Mouse (Mus musculus) right cerebral cortex, postnatal 36 days (tissue): ENCODE results near the gene Hdx.
A peak's percentile ranks its signal among the peaks of the same experiment; 100 is the strongest.

Source experiments
- DNase-seq, 2 experiments: peaks; one replicate each; pipeline ENCODE4 v3.0.0; 2022; ENCODE audit warnings: low spot score in 2 of 2, mixed read lengths in 1 of 2

The Hdx gene

DNA sequence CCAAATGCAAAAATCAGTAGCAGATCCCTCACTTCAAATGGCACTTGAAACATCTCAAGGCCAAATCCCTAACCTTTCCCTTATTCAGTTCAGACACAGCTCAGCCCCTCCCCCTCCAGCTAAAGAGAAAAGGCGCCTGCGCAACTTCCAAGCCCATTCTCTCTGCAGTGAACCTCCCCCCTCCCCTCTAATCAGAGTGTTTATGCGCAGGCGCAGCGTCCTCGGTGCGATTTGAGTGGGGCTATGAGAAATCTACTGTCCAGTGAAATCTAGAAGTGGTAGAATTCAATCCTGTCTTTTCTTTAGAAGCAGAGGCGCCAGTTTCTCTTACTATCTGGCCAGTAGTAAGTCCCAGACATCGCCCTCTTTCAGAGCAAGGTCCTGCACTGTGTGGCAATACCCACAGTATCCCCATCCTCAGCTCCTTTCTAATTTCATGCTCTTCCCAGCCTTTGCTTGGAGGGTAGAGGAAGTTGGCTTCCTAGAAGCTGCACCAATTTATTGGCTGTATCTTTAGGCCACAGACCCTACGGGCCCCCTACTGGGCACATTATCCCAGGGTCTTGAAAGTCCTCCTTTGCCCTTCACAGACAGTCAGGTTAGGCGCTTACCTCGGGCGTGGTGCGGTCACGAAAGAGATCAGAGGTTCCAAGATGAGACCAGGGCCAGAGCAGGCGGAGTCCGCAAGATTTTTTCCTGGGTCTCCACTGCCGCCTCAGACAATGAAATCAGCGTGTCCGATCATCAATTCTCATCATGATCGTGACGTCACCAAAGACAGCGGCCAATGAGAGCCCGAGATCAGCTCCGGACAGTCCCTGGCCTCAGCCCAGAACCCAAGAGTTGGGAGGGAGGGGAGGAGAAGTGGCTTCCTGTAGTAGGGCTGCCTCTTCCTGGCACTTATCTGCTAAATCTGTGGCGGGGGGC is at the start of gene Hdx:
Gene Hdx (minus strand): TSS at position 724 of the 927 bp plus-strand sequence.
- DNase-seq, result peak; percentile 30 to 56

DNA sequence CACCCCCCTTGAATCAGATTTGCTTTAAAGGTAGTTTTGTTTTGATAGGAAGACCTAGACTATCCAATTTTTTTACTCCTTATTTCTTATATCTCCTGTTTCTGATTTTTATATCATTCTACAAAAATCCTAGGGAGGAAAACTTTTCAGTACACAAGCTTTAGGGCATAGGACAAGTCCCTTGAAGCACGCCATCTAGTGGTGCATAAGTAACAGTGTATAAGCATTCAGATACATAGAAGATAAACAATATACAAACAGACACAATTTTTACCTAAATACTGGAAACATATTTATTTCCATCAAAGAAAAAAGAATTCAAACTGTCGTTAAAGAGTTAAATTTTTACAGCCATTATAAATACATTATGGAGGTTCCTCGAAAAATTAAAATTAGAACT is 11.2 kb downstream of the Hdx start:
- DNase-seq, result no peak

DNA sequence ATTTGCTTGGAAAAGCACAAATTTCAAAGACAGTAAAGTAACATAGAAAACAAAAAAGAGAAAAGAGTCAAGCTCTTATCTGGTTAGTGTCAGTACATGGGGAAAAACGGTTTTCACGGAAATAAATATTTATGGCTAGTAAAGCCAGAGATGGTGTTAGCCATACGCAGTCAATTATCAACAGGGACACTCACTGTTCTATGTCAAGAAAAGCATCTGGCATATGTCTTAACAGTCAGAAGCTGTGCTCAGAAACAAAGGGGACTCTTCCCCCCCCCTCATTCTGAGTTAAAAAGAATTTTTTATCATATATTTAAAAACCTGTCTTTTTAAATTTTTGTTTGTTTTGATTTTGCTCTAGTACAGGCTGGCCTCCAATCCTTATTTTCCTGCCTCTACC is 25.2 kb downstream of the Hdx start:
- DNase-seq, result no peak

DNA sequence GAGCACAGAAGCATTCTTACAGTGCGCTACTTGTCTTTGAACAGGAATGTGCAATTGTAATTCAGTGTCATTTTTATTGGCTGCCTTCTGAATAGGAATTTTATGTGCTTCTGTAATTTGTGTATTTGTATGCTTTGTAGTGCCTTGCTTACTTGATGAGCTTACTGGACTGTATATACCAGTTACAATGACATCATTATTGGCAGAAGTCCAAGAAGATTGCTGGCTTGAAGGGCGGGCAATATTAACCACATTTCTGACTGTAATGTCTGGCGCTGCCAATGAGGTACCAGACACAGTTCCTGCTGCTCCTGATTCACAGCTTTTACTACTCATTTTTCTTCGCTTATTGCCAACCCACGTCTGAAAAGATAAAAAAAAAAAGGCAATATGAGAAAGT is 36.5 kb downstream of the Hdx start:
- no peak for DNase-seq

DNA sequence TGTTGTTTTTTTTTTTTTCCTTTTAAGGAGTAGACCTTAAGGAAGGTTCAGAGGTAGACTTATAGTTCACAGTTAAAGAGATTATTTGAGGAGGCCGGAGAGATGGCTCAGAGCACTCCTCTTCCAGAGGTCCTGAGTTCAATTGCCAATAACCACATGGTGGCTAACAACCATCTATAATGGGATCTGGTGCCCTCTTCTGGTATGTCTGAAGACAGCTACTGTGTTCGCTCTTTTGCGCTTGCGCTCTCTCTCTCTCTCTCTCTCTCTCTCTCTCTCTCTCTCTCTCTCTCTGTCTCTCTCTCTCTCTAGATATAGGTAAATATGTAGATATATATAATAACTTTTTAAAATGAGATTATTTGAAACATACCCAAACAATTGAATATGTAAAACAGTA is 38.2 kb downstream of the Hdx start:
- no peak for DNase-seq

DNA sequence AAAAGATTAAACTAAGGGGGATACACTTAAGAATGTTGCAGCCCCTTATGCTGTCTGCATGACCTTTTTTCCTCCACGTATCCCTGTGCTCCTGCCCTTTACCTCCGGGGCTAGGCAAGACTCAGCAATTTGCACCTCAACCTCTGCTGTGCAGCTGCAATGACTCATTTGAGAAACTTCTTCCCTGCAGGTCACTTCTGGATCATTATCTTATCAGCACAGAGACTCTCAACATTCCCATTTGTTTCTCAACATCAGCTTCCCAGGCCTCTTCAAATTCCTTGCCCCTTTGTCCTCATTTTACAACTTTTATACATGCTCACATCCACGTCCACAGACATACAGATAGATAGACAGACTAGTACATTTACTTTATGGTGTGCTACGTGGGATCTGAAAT is 51.9 kb downstream of the Hdx start:
- no peak for DNase-seq

DNA sequence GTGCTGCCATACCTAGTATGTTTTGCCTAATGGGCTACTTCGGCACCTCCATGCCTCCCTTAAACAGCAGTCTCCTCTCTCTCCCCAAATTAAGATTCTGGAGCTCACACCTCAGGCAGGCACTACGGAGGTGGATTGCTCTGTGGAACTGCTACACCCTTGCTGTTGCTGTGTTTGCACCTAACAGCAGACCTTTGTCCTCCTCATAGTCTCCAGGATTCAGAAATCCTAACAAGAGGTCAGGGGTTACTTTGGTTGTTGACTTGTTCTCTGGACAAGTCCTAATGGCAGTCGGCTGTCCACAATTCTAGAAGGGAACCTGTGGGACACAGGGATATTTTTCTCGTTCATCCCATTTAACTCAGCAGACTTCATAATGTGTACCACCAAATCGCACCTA is 56.3 kb downstream of the Hdx start:
- DNase-seq, result no peak

DNA sequence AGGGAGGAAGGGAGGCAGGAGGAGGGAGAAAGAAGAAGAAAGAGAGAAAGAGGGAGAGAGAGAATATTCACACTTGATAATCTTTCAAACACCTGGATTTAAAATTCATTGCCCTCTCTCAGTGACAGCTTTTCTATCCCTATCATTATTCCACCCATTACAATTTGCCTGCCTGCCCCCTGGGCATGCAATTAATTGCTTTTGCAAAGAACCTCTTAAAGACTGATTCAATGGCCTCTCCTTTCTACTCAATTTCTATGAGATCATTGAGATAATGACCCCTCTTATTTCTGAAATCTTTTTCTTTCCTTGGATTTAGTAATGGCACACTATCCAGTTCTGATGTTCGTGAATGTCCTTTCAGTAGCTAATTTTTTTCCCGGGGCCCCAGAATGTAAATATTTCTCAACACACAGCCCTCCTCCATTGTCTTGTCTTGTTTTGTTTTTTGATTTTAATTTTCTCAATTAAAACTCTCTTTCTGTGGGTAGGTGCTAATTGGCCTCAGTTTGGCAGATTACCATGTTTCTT is 99.2 kb downstream of the Hdx start:
- no peak for DNase-seq

DNA sequence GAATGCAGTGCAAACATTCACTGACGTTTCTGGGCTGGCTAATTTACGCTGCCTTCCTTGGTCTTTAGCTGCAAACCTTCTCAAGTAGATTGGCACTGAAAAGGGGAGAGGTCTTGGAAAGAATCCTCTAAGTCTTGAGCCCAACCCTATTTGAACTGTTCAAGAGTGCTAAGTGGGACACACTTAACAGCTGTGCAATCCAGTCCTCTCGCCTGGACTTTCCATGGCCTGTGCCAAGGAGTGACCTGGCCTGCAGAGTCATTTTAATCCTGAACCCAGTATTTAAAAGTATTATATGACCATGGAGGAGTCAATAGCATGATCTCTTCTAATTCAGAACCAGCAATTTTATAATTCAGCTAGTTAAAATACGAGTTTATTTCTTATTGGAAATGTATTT is 109.3 kb downstream of the Hdx start:
- no peak for DNase-seq

DNA sequence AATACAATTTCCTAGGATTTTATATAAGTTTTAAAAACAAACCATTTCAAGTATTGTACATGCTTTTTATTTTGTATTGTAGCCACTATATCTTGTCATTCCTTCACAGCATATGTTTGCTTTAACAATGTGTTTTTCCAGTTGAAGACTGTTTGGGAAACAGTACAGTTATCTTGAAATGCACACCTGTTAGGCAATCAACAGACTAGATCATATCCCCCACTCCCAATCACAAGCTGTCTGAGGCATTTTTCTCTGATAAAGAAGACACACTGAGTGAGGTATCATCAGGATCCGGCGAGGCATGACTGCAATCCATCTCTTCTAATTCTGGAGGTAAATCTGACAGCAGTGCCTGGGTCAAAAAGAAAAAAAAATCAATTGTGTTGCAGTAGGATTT is 119.8 kb downstream of the Hdx start:
- no peak for DNase-seq

DNA sequence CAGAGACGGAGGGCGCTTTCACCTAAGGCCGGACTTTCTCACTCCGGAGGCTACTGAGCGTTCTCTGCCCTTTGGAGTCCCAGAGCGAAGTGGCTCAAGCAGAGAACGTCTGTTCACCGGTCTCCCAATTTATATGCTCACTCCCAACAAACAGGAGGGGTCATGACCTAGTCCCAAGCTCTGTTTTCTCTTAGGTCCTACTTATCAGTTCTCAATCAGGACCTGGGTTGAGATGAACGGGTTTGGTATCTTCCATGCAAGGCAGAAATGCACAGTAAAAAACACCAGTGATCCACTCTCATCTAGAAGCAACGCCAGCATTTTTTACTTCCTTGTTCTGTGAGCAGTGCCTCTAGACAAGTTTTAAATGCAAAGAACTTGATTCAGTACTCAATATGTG is 159.0 kb downstream of the Hdx start, which contains the start of gene Rps6ka6:
Gene Rps6ka6 (minus strand): TSS at position 101 of the 400 bp plus-strand sequence.
- no peak for DNase-seq
